Mouse (Mus musculus) kidney, postnatal 0 days (tissue): ENCODE measurements around the gene Rxfp1. TPM values are rescaled to one million over a fixed set of nuclear protein-coding genes. Genes with fewer than 3 reads are reported as not detected.
"Not testable (repeated sequence)": the region's sequence is repeated elsewhere in the genome, so short reads cannot be mapped to it uniquely, and the experiment has no call there.

Source experiments
- ATAC-seq: fragments of 200-750 bp; cut with Nextera tagmentation; replicated peaks from 2 replicates; pipeline ENCODE4 v1.8.0; 2017; ENCODE audit warnings: low read depth, moderate number of reproducible peaks, moderate TSS enrichment, moderate library complexity; ENCODE audit not compliant: low FRiP score
- DNase-seq: peaks from one replicate; pipeline ENCODE4 v3.0.0-alpha.2; 2016; ENCODE audit warnings: low spot score
- H3K27ac ChIP-seq: fragments of 300-500 bp; sonication (generic); 2 replicates; pipeline ENCODE4 v1.5.1; 2014; ENCODE audit warnings: mild to moderate bottlenecking
- H3K27me3 ChIP-seq: fragments of 300-500 bp; sonication (generic); 2 replicates; pipeline ENCODE4 v1.6.1; 2014; ENCODE audit warnings: low read length, mixed read lengths; ENCODE audit not compliant: insufficient read depth
- H3K36me3 ChIP-seq: fragments of 300-500 bp; sonication (generic); 2 replicates; pipeline ENCODE4 v1.6.1; 2014; ENCODE audit warnings: low read length, mixed read lengths; ENCODE audit not compliant: insufficient read depth
- H3K4me1 ChIP-seq: fragments of 300-500 bp; sonication (generic); replicated peaks from 2 replicates; pipeline ENCODE4 v1.6.1; 2014; ENCODE audit warnings: antibody characterized with exemption, low read length, mixed read lengths; ENCODE audit not compliant: insufficient read depth
- H3K4me2 ChIP-seq: fragments of 300-500 bp; sonication (generic); 2 replicates; pipeline ENCODE4 v1.6.1; 2014; ENCODE audit warnings: mild to moderate bottlenecking, low read length, moderate library complexity, mixed read lengths
- H3K4me3 ChIP-seq: fragments of 300-500 bp; sonication (generic); replicated peaks from 2 replicates; pipeline ENCODE4 v1.5.1; 2014; ENCODE audit warnings: low read depth, low read length
- H3K9ac ChIP-seq: fragments of 300-500 bp; sonication (generic); 2 replicates; pipeline ENCODE4 v1.6.1; 2014; ENCODE audit warnings: low read depth, low read length
- H3K9me3 ChIP-seq: fragments of 300-500 bp; sonication (generic); replicated peaks from 2 replicates; pipeline ENCODE4 v1.6.1; 2016; ENCODE audit warnings: low read length, inconsistent platforms, mixed read lengths
- CTCF ChIP-seq: IDR thresholded peaks from 2 replicates; pipeline ENCODE4 v1.5.1; 2016; ENCODE audit warnings: antibody characterized with exemption, low read depth, mild to moderate bottlenecking, moderate library complexity
- WGBS: fragments of 180-500 bp; shearing (Covaris S2); extraction: QIAGEN DNeasy Blood & Tissue Kit; methylation state at CpG from one replicate; pipeline ENCODE4 v1.1.7; 2014; 5-methylcytosine and 5-hydroxymethylcytosine counted together
- polyA plus RNA-seq: library from polyadenylated mRNA; unstranded; fragments of >200 nt; fragmentation: Nextera tagmentation; extraction: Ambion mirVana; gene quantifications from 2 replicates; pipeline ENCODE4 v1.2.1, GENCODE M21; 2015

The Rxfp1 gene
- polyA plus RNA-seq, 1 experiment from 2014 or later = not detected

DNA sequence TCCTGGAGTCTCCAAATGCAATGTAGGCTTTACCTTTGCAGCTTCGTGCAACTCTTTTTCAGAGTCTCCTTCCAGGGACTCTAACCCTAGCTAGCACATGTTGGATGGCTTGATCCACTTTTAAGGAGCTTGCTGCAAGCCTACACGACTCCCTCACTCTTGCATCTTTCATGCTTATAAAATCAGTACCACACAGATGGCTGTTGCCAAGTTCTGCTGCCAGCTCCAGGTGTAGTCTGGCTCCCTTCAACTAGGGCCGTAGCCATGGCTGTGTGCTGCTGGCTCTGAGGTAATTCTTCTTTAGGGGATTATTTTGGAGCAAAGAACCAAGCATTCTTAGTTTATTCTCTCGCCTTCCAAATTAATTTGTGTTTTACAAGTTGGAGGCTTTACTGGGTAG lies 34.5 kb downstream of the Rxfp1 start:
- Histone ChIP-seq H3K4me3 (no peak overlapping the region), H3K9me3 (no peaks in the 10 kb centered on the region), H3K27ac (no peak overlapping the region), H3K36me3 (no peaks in the 10 kb centered on the region), H3K4me1 (no peaks in the 10 kb centered on the region), H3K9ac (no peak overlapping the region), H3K4me2 (no peak overlapping the region), H3K27me3 (no peaks in the 10 kb centered on the region)
- WGBS = 90% methylated on average over 4 of the region's 4 CpGs
- TF ChIP-seq CTCF = no peak
- DNase-seq (no peak), ATAC-seq (no peak)

DNA sequence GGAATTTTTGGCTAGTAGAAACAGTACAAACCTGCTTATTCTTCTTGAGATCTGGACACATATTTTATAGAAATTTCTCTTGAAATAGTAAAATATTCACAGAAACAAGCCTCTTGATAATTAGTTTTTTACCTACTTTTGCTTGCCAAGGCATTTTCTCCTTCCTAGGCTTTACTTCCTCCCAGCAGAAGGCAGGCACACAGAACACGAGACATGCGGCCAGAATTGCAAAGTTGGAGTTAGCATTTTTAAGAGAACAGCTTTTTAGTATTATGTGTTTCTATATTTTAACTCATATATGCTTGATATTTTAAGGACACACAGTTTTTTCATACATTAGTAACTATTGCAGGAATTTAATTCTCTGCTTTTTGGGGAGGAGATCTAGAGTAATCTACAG lies 45.7 kb downstream of the Rxfp1 start:
- no peak overlapping the region for H3K4me2 ChIP-seq
- TF ChIP-seq CTCF = no peak
- no peak overlapping the region for H3K9ac ChIP-seq
- no peaks in the 10 kb centered on the region for H3K9me3 ChIP-seq
- no peaks in the 10 kb centered on the region for H3K4me1 ChIP-seq
- no peak for DNase-seq
- H3K27me3 ChIP-seq = no peaks in the 10 kb centered on the region
- ATAC-seq = no peak
- no peak overlapping the region for H3K4me3 ChIP-seq
- no peaks in the 10 kb centered on the region for H3K36me3 ChIP-seq
- H3K27ac ChIP-seq = no peak overlapping the region
- WGBS = 89% methylated on average over 2 of the region's 2 CpGs

DNA sequence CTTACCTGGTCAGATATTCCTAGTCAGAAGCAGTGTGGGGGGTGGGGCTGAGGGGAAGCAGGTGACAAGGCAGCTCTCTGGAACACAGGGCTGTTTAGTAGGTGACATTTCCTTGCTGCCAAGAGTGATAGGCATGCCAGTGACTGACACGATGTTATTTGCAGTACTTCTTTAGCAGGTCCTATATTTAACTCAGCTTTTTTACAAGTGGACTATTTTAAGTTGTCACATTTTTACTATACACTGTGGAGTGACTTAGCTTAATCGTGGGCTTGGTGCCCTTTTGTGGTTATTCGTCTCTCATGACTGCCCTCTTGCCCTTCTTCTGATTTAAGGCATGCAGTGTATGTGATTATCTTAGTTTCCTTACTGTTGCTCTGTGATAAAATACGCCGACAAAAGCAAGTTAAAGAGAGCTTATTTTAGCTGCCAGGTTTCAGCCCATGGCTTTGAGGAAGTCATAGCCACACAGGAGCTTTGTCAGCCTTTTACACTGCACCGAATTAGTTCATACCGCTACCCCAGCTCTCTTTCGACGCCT lies 47.5 kb downstream of the Rxfp1 start:
- WGBS = 72% methylated on average over 9 of the region's 9 CpGs
- H3K9ac ChIP-seq = no peak overlapping the region
- no peak for DNase-seq
- H3K9me3 ChIP-seq = no peaks in the 10 kb centered on the region
- TF ChIP-seq CTCF = no peak
- no peaks in the 10 kb centered on the region for H3K4me1 ChIP-seq
- no peaks in the 10 kb centered on the region for H3K36me3 ChIP-seq
- no peak overlapping the region for H3K27ac ChIP-seq
- ATAC-seq = no peak
- H3K4me3 ChIP-seq = no peak overlapping the region
- no peaks in the 10 kb centered on the region for H3K27me3 ChIP-seq
- no peak overlapping the region for H3K4me2 ChIP-seq

DNA sequence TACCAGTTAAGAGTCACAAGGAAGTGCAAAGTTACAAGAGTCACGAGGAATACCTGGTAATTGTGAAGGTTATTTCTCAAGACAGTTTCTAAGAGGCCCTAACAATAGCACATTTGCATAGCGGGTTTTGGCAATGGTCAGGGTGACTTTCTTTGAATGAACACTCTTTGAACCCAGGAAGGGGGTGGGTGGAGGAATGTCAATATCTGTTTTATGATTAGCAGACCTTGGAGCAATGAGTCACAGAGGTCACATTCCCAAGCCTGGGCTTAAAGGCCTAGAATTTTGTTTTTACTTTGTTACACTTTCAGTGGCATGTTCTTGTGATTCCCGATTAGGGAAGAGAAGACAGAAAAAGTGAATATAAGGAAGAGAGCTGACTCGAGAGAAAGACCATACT lies 49.6 kb downstream of the Rxfp1 start:
- not testable (repeated sequence) for H3K4me2 ChIP-seq, DNase-seq, ATAC-seq, H3K27me3 ChIP-seq, H3K27ac ChIP-seq, H3K4me3 ChIP-seq, H3K4me1 ChIP-seq, H3K36me3 ChIP-seq, H3K9me3 ChIP-seq, H3K9ac ChIP-seq
- 85% methylated on average over 4 of the region's 4 CpGs for WGBS

DNA sequence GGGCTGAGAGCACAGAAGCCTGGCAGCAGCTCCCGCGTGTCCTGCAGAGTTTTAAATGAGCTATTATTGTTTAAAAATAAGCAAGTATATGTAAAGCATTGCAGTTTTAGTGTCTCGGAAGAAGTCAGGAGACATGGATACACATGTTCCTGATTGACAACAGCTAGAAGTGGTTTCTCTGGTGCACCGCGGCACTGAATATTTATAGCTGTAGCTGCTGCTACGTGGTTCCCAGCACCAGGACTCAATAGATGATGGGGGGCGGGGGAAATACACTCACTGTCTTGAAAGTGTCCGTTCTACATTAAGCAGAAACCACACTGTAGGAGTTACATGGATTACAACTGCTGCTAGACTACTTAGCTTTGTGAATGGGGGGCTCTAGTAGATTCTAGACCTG lies 54.2 kb downstream of the Rxfp1 start:
- no peak for ATAC-seq
- 78% methylated on average over 8 of the region's 8 CpGs for WGBS
- DNase-seq = no peak
- no peak for TF ChIP-seq CTCF
- Histone ChIP-seq H3K4me1 (0 out of 2 replicates have a peak, but pooled peaks cover 3% of the 10 kb centered on the region), H3K36me3 (no peaks in the 10 kb centered on the region), H3K4me3 (no peak overlapping the region), H3K27me3 (no peaks in the 10 kb centered on the region), H3K9me3 (no peaks in the 10 kb centered on the region), H3K9ac (no peak overlapping the region), H3K27ac (no peak overlapping the region), H3K4me2 (no peak overlapping the region)

DNA sequence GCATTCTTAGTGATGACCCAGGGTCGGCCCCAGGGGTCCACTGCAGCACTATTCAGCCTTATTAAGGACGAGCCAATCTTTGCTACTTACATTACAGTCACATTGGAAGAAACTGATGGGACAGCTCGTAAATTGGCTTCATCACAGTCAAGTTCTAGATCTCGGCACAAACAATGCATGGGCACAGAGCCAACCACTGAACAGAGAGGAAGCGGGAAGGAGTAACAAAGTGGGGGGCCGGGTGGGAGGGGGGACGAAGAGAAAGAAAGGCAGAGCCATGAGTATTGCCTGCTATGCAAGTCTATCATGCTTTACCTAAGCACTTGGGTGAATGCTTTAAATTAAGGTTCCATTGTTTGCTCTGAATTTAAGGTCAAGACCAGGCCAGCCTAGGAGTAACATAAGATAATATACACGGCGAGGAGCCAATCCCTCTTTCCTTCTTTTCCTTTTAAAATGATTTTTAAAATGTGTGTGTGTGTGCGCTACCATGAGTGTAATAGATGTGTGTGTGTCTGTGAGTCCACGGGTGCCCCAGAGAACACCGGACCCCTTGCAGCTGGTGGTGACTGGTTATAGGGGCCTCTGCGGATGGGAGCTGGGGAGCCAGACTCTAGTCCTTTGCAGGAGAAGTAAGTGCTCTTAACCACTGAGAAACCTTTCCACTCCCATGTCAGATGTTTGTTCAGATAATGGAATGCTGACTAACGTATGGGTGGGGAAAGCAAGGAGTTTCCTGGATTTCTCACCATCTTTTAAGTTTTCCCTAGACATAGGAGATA lies 55.1 kb downstream of the Rxfp1 start:
- H3K9me3 ChIP-seq = no peaks in the 10 kb centered on the region
- DNase-seq (peak; percentile 41), ATAC-seq (no peak)
- TF ChIP-seq CTCF = no peak
- no peak overlapping the region for H3K4me3 ChIP-seq
- 47% methylated on average over 14 of the region's 14 CpGs for WGBS
- no peak overlapping the region for H3K27ac ChIP-seq
- H3K4me2 ChIP-seq = peak overlapping the region; percentile 24; the same call in 1 of the 2 replicates
- 0 out of 2 replicates have a peak, but pooled peaks cover 3% of the 10 kb centered on the region for H3K4me1 ChIP-seq
- no peaks in the 10 kb centered on the region for H3K36me3 ChIP-seq
- H3K9ac ChIP-seq = no peak overlapping the region
- no peaks in the 10 kb centered on the region for H3K27me3 ChIP-seq
